Mouse (Mus musculus) lung, postnatal 0 days (tissue): ENCODE measurements around the gene Cib4. TPM values are rescaled to one million over a fixed set of nuclear protein-coding genes. Genes with fewer than 3 reads are reported as not detected.

Source experiments
- ATAC-seq: fragments of 200-750 bp; cut with Nextera tagmentation; 2 replicates; pipeline ENCODE4 v1.8.0; 2017; ENCODE audit warnings: moderate library complexity
- DNase-seq: peaks from one replicate; pipeline ENCODE4 v3.0.0-alpha.2; 2016; ENCODE audit warnings: low spot score
- H3K27ac ChIP-seq: fragments of 300-500 bp; sonication (generic); 2 replicates; pipeline ENCODE4 v1.5.1; 2014; ENCODE audit warnings: antibody characterized with exemption, mild to moderate bottlenecking, low read length, mixed read lengths
- H3K27me3 ChIP-seq: fragments of 300-500 bp; sonication (generic); replicated peaks from 2 replicates; pipeline ENCODE4 v1.6.1; 2014; ENCODE audit warnings: low read length, mixed read lengths; ENCODE audit not compliant: insufficient read depth
- H3K36me3 ChIP-seq: fragments of 300-500 bp; sonication (generic); 2 replicates; pipeline ENCODE4 v1.6.1; 2014; ENCODE audit warnings: low read length, mixed read lengths; ENCODE audit not compliant: insufficient read depth
- H3K4me1 ChIP-seq: fragments of 300-500 bp; sonication (generic); 2 replicates; pipeline ENCODE4 v1.6.1; 2014; ENCODE audit warnings: antibody characterized with exemption, low read depth, low read length, mixed read lengths; ENCODE audit not compliant: insufficient read depth
- H3K4me2 ChIP-seq: fragments of 300-500 bp; sonication (generic); replicated peaks from 2 replicates; pipeline ENCODE4 v1.6.1; 2014; ENCODE audit warnings: low read depth, mild to moderate bottlenecking, low read length, moderate library complexity, mixed read lengths
- H3K4me3 ChIP-seq: fragments of 300-500 bp; sonication (generic); 2 replicates; pipeline ENCODE4 v1.5.1; 2014; ENCODE audit warnings: low read depth, low read length
- H3K9ac ChIP-seq: fragments of 300-500 bp; sonication (generic); replicated peaks from 2 replicates; pipeline ENCODE4 v1.6.1; 2014; ENCODE audit warnings: low read depth, mild to moderate bottlenecking
- H3K9me3 ChIP-seq: fragments of 300-500 bp; sonication (generic); 2 replicates; pipeline ENCODE4 v1.6.1; 2016; ENCODE audit warnings: low read length, mixed read lengths
- CTCF ChIP-seq: IDR thresholded peaks from 2 replicates; pipeline ENCODE4 v1.5.1; 2016; ENCODE audit warnings: antibody characterized with exemption, mild to moderate bottlenecking
- EP300 ChIP-seq: IDR thresholded peaks from 2 replicates; pipeline ENCODE4 v1.6.1; 2016; ENCODE audit warnings: antibody characterized with exemption, mild to moderate bottlenecking, control low read depth
- WGBS: fragments of 180-500 bp; shearing (Covaris S2); extraction: QIAGEN DNeasy Blood & Tissue Kit; methylation state at CpG from one replicate; pipeline ENCODE4 v1.1.7; 2014; 5-methylcytosine and 5-hydroxymethylcytosine counted together
- polyA plus RNA-seq: library from polyadenylated mRNA; unstranded; fragments of >200 nt; fragmentation: Nextera tagmentation; extraction: Ambion mirVana; gene quantifications from 2 replicates; pipeline ENCODE4 v1.2.1, GENCODE M21; 2015

Gene Cib4
- polyA plus RNA-seq, 1 experiment from 2014 or later = 0.26 TPM

DNA sequence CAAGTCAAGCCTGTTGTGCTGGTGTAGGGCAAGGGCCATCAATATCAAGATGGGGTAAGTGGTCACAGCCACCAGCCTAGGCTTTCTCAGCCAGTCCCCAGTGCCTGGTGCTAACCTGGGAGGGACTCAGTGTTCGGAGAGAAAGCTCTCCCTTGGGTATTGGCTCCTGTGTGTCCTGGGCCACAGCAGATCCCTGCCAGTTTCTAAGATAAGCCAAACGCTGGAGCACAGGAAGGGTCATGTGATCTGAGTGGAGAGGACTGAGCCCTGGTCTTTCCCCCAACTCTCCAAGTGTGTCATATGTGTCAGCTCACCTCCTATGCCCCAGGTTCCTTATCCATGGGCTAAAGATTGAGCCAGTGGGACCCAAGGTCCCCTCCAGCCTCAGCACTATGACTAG is 41.5 kb upstream of the Cib4 start:
- ATAC-seq = no peak

DNA sequence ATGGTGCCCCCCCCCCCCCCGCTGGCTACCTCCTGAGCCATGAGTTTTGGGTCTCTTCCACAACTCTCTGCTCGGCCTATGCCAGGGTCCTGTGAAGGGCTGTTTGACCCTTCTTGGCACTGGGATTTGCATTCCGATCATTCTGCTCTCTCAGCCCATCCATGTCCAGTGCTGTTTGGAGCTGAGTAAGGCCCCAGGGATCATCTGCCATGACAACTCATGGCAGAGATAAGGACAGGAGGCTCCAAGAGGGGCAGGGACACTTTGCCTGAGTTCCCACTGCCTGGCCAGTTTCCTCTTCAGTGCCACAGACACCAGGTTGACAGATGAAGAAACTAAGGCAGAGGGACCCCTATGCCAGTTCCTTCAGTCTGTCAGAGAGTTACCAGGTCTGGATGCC is 41.0 kb upstream of the Cib4 start:
- peaks cover 6% of the 10 kb centered on the region for H3K4me1 ChIP-seq
- no peak for DNase-seq
- TF ChIP-seq EP300 (no peak), CTCF (no peak)
- H3K27me3 ChIP-seq = peaks cover 11% of the 10 kb centered on the region; the same call in 1 of the 2 replicates
- H3K9me3 ChIP-seq = no peaks in the 10 kb centered on the region
- WGBS = 52% methylated on average over 2 of the region's 3 CpGs
- no peaks in the 10 kb centered on the region for H3K36me3 ChIP-seq
- no peak overlapping the region for H3K4me2 ChIP-seq
- H3K27ac ChIP-seq = no peak overlapping the region
- no peak for ATAC-seq
- no peak overlapping the region for H3K9ac ChIP-seq
- no peak overlapping the region for H3K4me3 ChIP-seq

More for the DNA sequence above, 41.5 kb upstream of the Cib4 start:
- Histone ChIP-seq H3K9ac (no peak overlapping the region), H3K9me3 (no peaks in the 10 kb centered on the region), H3K4me2 (no peak overlapping the region), H3K4me3 (no peak overlapping the region), H3K4me1 (peaks cover 6% of the 10 kb centered on the region), H3K36me3 (no peaks in the 10 kb centered on the region), H3K27me3 (peaks cover 11% of the 10 kb centered on the region), H3K27ac (peak overlapping the region; percentile 14; the same call in 1 of the 2 replicates)
- TF ChIP-seq EP300 (no peak), CTCF (no peak)
- DNase-seq = no peak
- 23% methylated on average over 2 of the region's 2 CpGs for WGBS

DNA sequence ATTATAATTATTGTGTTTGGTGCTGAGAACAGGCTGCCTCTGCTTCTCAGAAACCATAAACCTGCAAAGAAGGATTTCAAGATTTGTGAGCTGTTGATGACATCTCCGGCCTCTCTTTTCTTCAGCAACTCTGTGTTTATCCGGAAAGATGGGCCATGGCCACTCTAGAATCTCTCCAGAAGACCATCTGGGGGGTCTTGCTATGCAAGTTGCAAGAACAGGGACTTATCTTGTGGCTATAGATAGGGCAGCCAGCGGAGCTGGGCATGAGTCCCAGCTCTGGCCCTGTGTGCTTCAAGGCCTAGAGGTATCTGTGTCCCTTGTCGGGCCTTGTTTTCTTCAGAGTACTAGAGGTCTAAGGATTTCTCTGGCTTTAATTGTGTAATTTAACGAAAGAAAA is 36.4 kb upstream of the Cib4 start:
- DNase-seq (no peak), ATAC-seq (no peak)
- Histone ChIP-seq H3K36me3 (no peaks in the 10 kb centered on the region), H3K27ac (no peak overlapping the region), H3K9me3 (no peaks in the 10 kb centered on the region), H3K4me1 (no peaks in the 10 kb centered on the region), H3K9ac (no peak overlapping the region), H3K27me3 (no peaks in the 10 kb centered on the region), H3K4me2 (no peak overlapping the region), H3K4me3 (no peak overlapping the region)
- TF ChIP-seq EP300 (no peak), CTCF (no peak)
- WGBS = 49% methylated on average over 5 of the region's 5 CpGs

DNA sequence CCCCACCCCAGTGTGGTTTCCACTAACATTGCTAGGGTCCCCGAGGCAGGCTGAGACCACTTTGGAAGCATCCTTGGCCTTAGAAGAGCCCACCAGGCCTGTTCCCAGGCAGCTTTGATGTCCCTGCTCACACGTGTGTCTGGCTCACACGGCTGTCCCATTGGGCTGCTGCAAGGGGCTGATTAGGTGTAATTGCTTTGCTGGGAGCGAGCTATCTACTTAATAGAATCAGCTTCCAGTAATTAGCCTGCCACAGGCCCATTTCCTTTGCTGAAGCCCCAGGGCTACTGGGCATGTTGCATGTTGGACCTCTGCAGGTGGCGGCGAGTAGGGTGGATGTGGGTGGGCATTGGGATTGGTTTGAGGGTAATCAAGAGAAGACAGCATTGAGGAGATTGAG is 35.1 kb upstream of the Cib4 start:
- ATAC-seq = no peak
- no peaks in the 10 kb centered on the region for H3K27me3 ChIP-seq

DNA sequence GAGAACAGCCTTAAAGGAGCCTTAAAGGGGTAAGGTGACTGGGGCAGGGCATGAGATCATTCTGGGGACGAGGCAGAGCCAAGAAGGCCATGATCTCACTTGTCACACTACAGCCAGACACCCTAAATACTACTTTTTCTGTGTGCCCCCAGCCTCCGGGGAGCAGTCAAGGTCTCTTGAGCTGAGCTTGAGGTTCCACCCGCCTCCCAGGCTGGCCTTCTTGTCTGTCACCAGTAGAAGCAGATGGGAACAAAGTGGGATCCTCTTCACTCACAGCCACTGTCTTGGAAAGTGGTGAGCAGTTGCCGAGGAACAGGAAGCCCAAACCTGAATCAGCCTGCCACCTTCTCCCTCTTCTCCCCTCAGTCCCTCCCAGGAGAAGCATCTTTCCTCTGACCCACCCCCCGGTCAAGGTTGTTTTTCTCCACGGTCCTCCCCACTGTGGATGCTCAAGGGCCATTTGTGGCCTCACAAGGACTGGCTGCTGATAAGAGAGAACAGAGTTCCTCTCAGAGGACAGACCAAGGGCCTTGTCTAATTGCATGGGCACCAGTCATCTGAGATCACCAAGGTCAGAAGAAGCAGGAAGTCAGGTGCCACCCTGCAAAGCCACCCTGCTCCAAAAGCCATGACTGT is 32.9 kb upstream of the Cib4 start:
- DNase-seq = no peak
- H3K4me1 ChIP-seq = no peaks in the 10 kb centered on the region
- no peak for ATAC-seq
- no peak overlapping the region for H3K9ac ChIP-seq
- TF ChIP-seq CTCF (no peak), EP300 (no peak)
- no peaks in the 10 kb centered on the region for H3K9me3 ChIP-seq
- H3K4me3 ChIP-seq = no peak overlapping the region
- H3K36me3 ChIP-seq = no peaks in the 10 kb centered on the region
- no peaks in the 10 kb centered on the region for H3K27me3 ChIP-seq
- no peak overlapping the region for H3K27ac ChIP-seq
- 58% methylated on average over 6 of the region's 6 CpGs for WGBS
- H3K4me2 ChIP-seq = no peak overlapping the region

More for the DNA sequence above, 35.1 kb upstream of the Cib4 start:
- no peak overlapping the region for H3K9ac ChIP-seq
- H3K36me3 ChIP-seq = no peaks in the 10 kb centered on the region
- no peaks in the 10 kb centered on the region for H3K4me1 ChIP-seq
- H3K9me3 ChIP-seq = no peaks in the 10 kb centered on the region
- 70% methylated on average over 6 of the region's 6 CpGs for WGBS
- no peak for TF ChIP-seq CTCF
- TF ChIP-seq EP300 = no peak
- H3K27ac ChIP-seq = no peak overlapping the region
- no peak for DNase-seq
- H3K4me3 ChIP-seq = no peak overlapping the region
- no peak overlapping the region for H3K4me2 ChIP-seq

DNA sequence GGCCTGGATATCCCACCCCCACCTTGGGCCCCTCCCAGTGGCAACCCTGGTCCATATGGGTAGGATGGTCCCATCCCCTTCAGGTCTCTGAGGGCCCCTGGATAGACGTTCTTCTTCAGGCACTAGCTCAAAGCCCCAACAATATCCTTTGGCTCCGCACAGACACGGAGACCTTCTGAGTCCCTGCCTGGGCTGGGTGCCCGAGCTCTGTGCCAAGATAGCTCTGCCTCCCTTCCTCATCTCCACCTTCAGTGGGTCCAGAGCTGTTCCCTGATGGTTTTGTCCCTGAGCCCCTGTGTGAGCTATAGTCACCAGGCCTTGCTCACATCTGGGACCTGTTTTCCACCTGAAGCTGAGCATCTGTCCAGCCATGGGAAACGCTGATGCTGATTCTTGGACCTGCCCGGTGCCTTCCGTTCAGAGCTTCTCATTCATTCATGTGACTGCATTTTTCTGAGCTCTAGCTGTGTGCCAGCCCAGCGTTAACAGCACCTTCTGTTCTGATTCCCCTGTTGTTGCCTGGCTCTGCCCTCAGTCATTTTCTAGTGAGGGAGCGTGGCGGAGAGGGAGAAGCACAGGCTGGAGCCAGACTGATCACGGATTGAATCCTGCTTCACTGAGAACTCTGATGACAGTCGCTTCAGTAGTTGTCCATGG is 32.1 kb upstream of the Cib4 start:
- H3K27ac ChIP-seq = no peak overlapping the region
- 71% methylated on average over 12 of the region's 12 CpGs for WGBS
- no peak overlapping the region for H3K9ac ChIP-seq
- no peaks in the 10 kb centered on the region for H3K9me3 ChIP-seq
- no peak overlapping the region for H3K4me3 ChIP-seq
- ATAC-seq = peak; percentile 46
- no peaks in the 10 kb centered on the region for H3K4me1 ChIP-seq
- no peaks in the 10 kb centered on the region for H3K36me3 ChIP-seq
- DNase-seq = no peak
- no peaks in the 10 kb centered on the region for H3K27me3 ChIP-seq
- H3K4me2 ChIP-seq = no peak overlapping the region
- no peak for TF ChIP-seq CTCF
- no peak for TF ChIP-seq EP300
